ENCODE assay signal across 9 mouse cellular contexts in genomic region chr15:83252060-83252459, GRCm38 (mm10). TPM values are rescaled to one million over a fixed set of nuclear protein-coding genes. Genes with fewer than 3 reads are reported as not detected.
DNase-seq lines count a peak whose midpoint lies in the region; ATAC-seq and TF ChIP-seq lines count a peak whose summit lies in the region.
"Had no signal": no experiment of that assay in that cellular context is flagged by ENCODE, and none has a peak within 500 bp of the region (broad histone marks: within the 10 kb centered on the region; RNA-seq: fewer than 3 reads in every experiment).

No protein-coding gene starts in this region.

- no peak for TF ChIP-seq CTCF in lung, adult 2 months (IDR thresholded peaks at IDR 0.05; ENCODE audit: insufficient read depth, low read length)

- peaks cover 14% of the 10 kb centered on the region for H3K4me1 ChIP-seq in forebrain, embryonic 12.5 days
- 0 out of 2 replicates have a peak, but pooled peaks cover 4% of the 10 kb centered on the region for H3K4me1 ChIP-seq in forebrain, embryonic 14.5 days (ENCODE audit: control insufficient read depth, insufficient read depth, low read length)
- peaks cover 16% of the 10 kb centered on the region for H3K4me1 ChIP-seq in embryonic facial prominence, embryonic 10.5 days
- peaks cover 13% of the 10 kb centered on the region for H3K4me1 ChIP-seq in hindbrain, embryonic 12.5 days
- peaks cover 7% of the 10 kb centered on the region for H3K4me1 ChIP-seq in lung, adult 2 months (ENCODE audit: control insufficient read depth, insufficient read depth, low read length)

- peak; percentile 58; the same call in 1 of the 2 replicates for TF ChIP-seq POLR2A in lung, adult 2 months (IDR thresholded peaks at IDR 0.05; ENCODE audit: borderline replicate concordance, extremely low read depth, low read depth, low read length)

- DNase-seq in forebrain, embryonic 14.5 days (ENCODE audit: low spot score), result no peak
- DNase-seq in embryonic facial prominence, embryonic 10.5 days (ENCODE audit: low spot score), result no peak
- peak; percentile 20 for DNase-seq in lung, adult 2 months
- no peak for DNase-seq in left cerebral cortex, adult 18-20 months (ENCODE audit: low spot score in 2 of 2)
- DNase-seq in thymus, postnatal 10 days (ENCODE audit: low spot score in 2 of 2), result no peak

- ATAC-seq in forebrain, embryonic 12.5 days (ENCODE audit: low FRiP score), result no peak
- ATAC-seq in forebrain, embryonic 14.5 days, result no peak
- no peak for ATAC-seq in hindbrain, embryonic 12.5 days (ENCODE audit: low FRiP score)
- ATAC-seq in granulocyte monocyte progenitor cell, adult 5-6 weeks (replicated peaks; ENCODE audit: poor library complexity, severe bottlenecking), result no peak

- peaks cover 37% of the 10 kb centered on the region for H3K27me3 ChIP-seq in forebrain, embryonic 12.5 days
- H3K27me3 ChIP-seq in forebrain, embryonic 14.5 days (replicated peaks; ENCODE audit: control insufficient read depth, insufficient read depth, low read length), result peaks cover 26% of the 10 kb centered on the region
- peaks cover 56% of the 10 kb centered on the region for H3K27me3 ChIP-seq in embryonic facial prominence, embryonic 10.5 days (replicated peaks; ENCODE audit: low read depth, poor library complexity, severe bottlenecking)
- H3K27me3 ChIP-seq in hindbrain, embryonic 12.5 days, result peaks cover 43% of the 10 kb centered on the region

- no peaks in the 10 kb centered on the region for H3K36me3 ChIP-seq in forebrain, embryonic 12.5 days (replicated peaks)
- H3K36me3 ChIP-seq in forebrain, embryonic 14.5 days (ENCODE audit: control insufficient read depth, insufficient read depth, low read length), result no peaks in the 10 kb centered on the region
- no peaks in the 10 kb centered on the region for H3K36me3 ChIP-seq in embryonic facial prominence, embryonic 10.5 days (replicated peaks)
- H3K36me3 ChIP-seq in hindbrain, embryonic 12.5 days, result no peaks in the 10 kb centered on the region
- H3K36me3 ChIP-seq: heart, embryonic 15.5 days had no signal

- H3K27ac ChIP-seq in forebrain, embryonic 12.5 days, result no peak overlapping the region
- H3K27ac ChIP-seq in forebrain, embryonic 14.5 days (ENCODE audit: low read depth, low read length), result no peak overlapping the region
- no peak overlapping the region for H3K27ac ChIP-seq in embryonic facial prominence, embryonic 10.5 days (replicated peaks)
- no peak overlapping the region for H3K27ac ChIP-seq in hindbrain, embryonic 12.5 days
- H3K27ac ChIP-seq: heart, embryonic 15.5 days had no signal

- H3K9me3 ChIP-seq in forebrain, embryonic 12.5 days, result no peaks in the 10 kb centered on the region
- no peaks in the 10 kb centered on the region for H3K9me3 ChIP-seq in forebrain, embryonic 14.5 days (replicated peaks; ENCODE audit: control insufficient read depth, low read length)
- no peaks in the 10 kb centered on the region for H3K9me3 ChIP-seq in embryonic facial prominence, embryonic 10.5 days
- H3K9me3 ChIP-seq in hindbrain, embryonic 12.5 days (replicated peaks), result no peaks in the 10 kb centered on the region
- H3K9me3 ChIP-seq: heart, embryonic 15.5 days had no signal

- peak overlapping the region; percentile 81; the same call in 1 of the 2 replicates for H3K4me2 ChIP-seq in forebrain, embryonic 12.5 days
- no peak overlapping the region for H3K4me2 ChIP-seq in forebrain, embryonic 14.5 days (ENCODE audit: low read length)
- H3K4me2 ChIP-seq in hindbrain, embryonic 12.5 days (replicated peaks), result no peak overlapping the region

- H3K9ac ChIP-seq in forebrain, embryonic 12.5 days, result no peak overlapping the region
- H3K9ac ChIP-seq in forebrain, embryonic 14.5 days (ENCODE audit: low read length), result no peak overlapping the region
- H3K9ac ChIP-seq in hindbrain, embryonic 12.5 days, result no peak overlapping the region

- WGBS in forebrain, embryonic 12.5 days, result 82% methylated on average over 14 of the region's 14 CpGs
- WGBS in forebrain, embryonic 14.5 days, result 68% methylated on average over 14 of the region's 14 CpGs
- 74% methylated on average over 14 of the region's 14 CpGs for WGBS in embryonic facial prominence, embryonic 10.5 days
- WGBS in hindbrain, embryonic 12.5 days, result 71% methylated on average over 14 of the region's 14 CpGs
- 41% methylated on average over 14 of the region's 14 CpGs for WGBS in lung, adult 2 months

- H3K4me3 ChIP-seq in forebrain, embryonic 12.5 days (replicated peaks), result no peak overlapping the region
- no peak overlapping the region for H3K4me3 ChIP-seq in forebrain, embryonic 14.5 days (ENCODE audit: low read depth, low read length)
- peak overlapping the region; percentile 69 for H3K4me3 ChIP-seq in embryonic facial prominence, embryonic 10.5 days
- 0 out of 2 replicates have a peak overlapping the region, but pooled peaks have one; percentile 48 for H3K4me3 ChIP-seq in hindbrain, embryonic 12.5 days
- H3K4me3 ChIP-seq in lung, adult 2 months (replicated peaks; ENCODE audit: extremely low read depth, low read depth, low read length), result no peak overlapping the region

RNA-seq across cellular contexts. Expression of gene A4galt, which starts 0.5 kb away (rescaled TPM):
- 1.3 and 1.4 TPM in 2 replicates for polyA plus RNA-seq in forebrain, embryonic 12.5 days (2016; fragmentation: Nextera tagmentation; extraction: Ambion mirVana)
- 1.5 and 2.3 TPM in 2 replicates for polyA plus RNA-seq in forebrain, embryonic 14.5 days (2014; fragmentation: Nextera tagmentation; extraction: Ambion mirVana)
- 0.34 and 0.77 TPM in 2 replicates for polyA plus RNA-seq in embryonic facial prominence, embryonic 10.5 days (2016; fragmentation: Nextera tagmentation; extraction: Ambion mirVana)
- 2.0 and 2.2 TPM in 2 replicates for polyA plus RNA-seq in hindbrain, embryonic 12.5 days (2016; fragmentation: Nextera tagmentation; extraction: Ambion mirVana)
- polyA plus RNA-seq in lung, adult 2 months (2012; rRNA removed), result 42.6 and 74.6 TPM in 2 replicates
- 1 to 10 TPM; 5.1 TPM for total RNA-seq in left cerebral cortex, adult 18-20 months (2021)
- not detected in 2 replicates for total RNA-seq in granulocyte monocyte progenitor cell, adult 5-6 weeks (2014; fragmentation: Nextera tagmentation)
- not detected in 2 replicates for total RNA-seq in granulocyte monocyte progenitor cell, adult 5-6 weeks (2017)

Comparison
In these comparisons a context has a peak if more than half of its experiments do, and no peak if none do; other contexts are left out.
1. H3K4me3 ChIP-seq: peak in embryonic facial prominence, embryonic 10.5 days (single experiment) and hindbrain, embryonic 12.5 days (single experiment); none in forebrain, embryonic 12.5 days (single experiment), forebrain, embryonic 14.5 days (single experiment) and lung, adult 2 months (single experiment).
2. RNA of gene A4galt, which starts 0.5 kb away (polyA plus RNA-seq): 42.6 to 74.6 TPM in lung, adult 2 months; 1.5 to 2.3 TPM in forebrain, embryonic 14.5 days, 2.0 to 2.2 TPM in hindbrain, embryonic 12.5 days, 1.3 to 1.4 TPM in forebrain, embryonic 12.5 days and 0.34 to 0.77 TPM in embryonic facial prominence, embryonic 10.5 days; every median in the first group is over 10 times any median in the second.